12 mouse cellular contexts compared by ENCODE assay signal in the genomic region with DNA sequence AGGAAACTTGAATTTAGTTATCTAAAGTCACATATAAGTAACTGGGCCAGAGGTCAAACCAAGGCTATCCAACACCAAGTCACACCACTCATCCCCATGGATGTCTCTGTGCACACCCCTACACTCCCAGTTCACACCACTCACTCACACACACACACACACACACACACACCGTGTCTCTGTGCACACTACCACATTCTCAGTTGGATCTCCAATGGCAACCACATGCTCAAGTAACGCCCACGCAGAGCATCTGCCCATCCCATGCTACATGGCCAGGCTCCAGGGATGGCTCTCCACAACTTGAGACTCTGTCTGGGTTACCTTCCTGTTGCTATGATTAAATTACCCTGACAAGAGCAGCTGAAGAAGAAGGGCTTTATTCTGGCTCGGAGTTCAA.
DNase-seq lines count a peak whose midpoint lies in the region; ATAC-seq lines count a peak whose summit lies in the region.
"Had no signal": no experiment of that assay in that cellular context is flagged by ENCODE, and none has a peak within 500 bp of the region (broad histone marks: within the 10 kb centered on the region; RNA-seq: fewer than 3 reads in every experiment).

No protein-coding gene starts in this region.

- ATAC-seq in megakaryocyte, adult 5-6 weeks (ENCODE audit: poor library complexity, severe bottlenecking) = no peak
- ATAC-seq: activated CD4-positive, CD25-positive, alpha-beta regulatory T cell, adult 4 months; hindbrain, embryonic 16.5 days had no signal

- DNase-seq in cerebellum, adult 11-12 months = peak; percentile 43
- no peak for DNase-seq in cerebellum, adult 8-10 months
- peak; percentile 61 to 75 for DNase-seq in frontal cortex, postnatal 25 days (ENCODE audit: low spot score in 2 of 2)
- peak; percentile 82 to 84 for DNase-seq in left cerebral cortex, adult 18-20 months (ENCODE audit: low spot score in 2 of 2)
- DNase-seq in right cerebral cortex, postnatal 10 days (ENCODE audit: low spot score in 2 of 2) = peak; percentile 92 to 95
- no peak for DNase-seq in adipocyte (ENCODE audit: low spot score)
- DNase-seq in spleen, postnatal 4 days (ENCODE audit: low spot score in 2 of 2) = no peak
- DNase-seq: kidney, postnatal 10 days; retina, postnatal 1 day had no signal

Comparison
In these comparisons a context has a peak if more than half of its experiments do, and no peak if none do; other contexts are left out.
1. DNase-seq: peak in cerebellum, adult 11-12 months (single experiment), frontal cortex, postnatal 25 days (2 of 2), left cerebral cortex, adult 18-20 months (2 of 2) and right cerebral cortex, postnatal 10 days (2 of 2); none in cerebellum, adult 8-10 months (single experiment), adipocyte (single experiment) and spleen, postnatal 4 days (0 of 2).